Mouse (Mus musculus): ENCODE results near the gene Ptpn4. TPM values are rescaled to one million over a fixed set of nuclear protein-coding genes. Genes with fewer than 3 reads are reported as not detected.

Ptpn4 gene
- polyA plus RNA-seq, 1 experiment from 2014 or later: 11.8 TPM

- DNase-seq (ENCODE audit: low read depth, low spot score) (no peak), ATAC-seq (no peak)
- no peak for TF ChIP-seq CTCF (IDR thresholded peaks at IDR 0.05)
- in situ Hi-C loops (cut with MboI; ENCODE audit: low pct_unique_long_range_greater_than_20kb): no loop called here
- POLR2A ChIA-PET: no interaction called here
- CTCF ChIA-PET: no interaction called here
- no peaks in the 10 kb centered on the region for H3K27me3 ChIP-seq
Measured at GRCm38 (mm10) chr1:119706471-119707217, 130.8 kb downstream of the Ptpn4 start.

GRCm38 (mm10) chr1:119696860-119697259 lies 140.6 kb downstream of the Ptpn4 start:
- in situ Hi-C loops (cut with MboI; ENCODE audit: low pct_unique_long_range_greater_than_20kb): no loop called here
- TF ChIP-seq CTCF (IDR thresholded peaks at IDR 0.05): no peak
- H3K27me3 ChIP-seq: no peaks in the 10 kb centered on the region
- DNase-seq (ENCODE audit: low read depth, low spot score): no peak
- ATAC-seq: no peak
- ChIA-PET CTCF (no interaction called here), POLR2A (no interaction called here)

- CTCF ChIA-PET: interaction anchor here (0.7 to 1.6 kb wide), 4 partner anchors 8 to 134 kb away, joined by 3 to 5 read pairs (median 4); no protein-coding TSS in a partner anchor
- no peak for ATAC-seq
- DNase-seq (ENCODE audit: low read depth, low spot score): no peak
- in situ Hi-C loops (cut with MboI; ENCODE audit: low pct_unique_long_range_greater_than_20kb): no loop called here
- H3K27me3 ChIP-seq: no peaks in the 10 kb centered on the region
- POLR2A ChIA-PET: no interaction called here
- TF ChIP-seq CTCF (IDR thresholded peaks at IDR 0.05): peak; percentile 36
Measured at GRCm38 (mm10) chr1:119685773-119686558, 151.4 kb downstream of the Ptpn4 start.

GRCm38 (mm10) chr1:119681663-119682213 lies 155.7 kb downstream of the Ptpn4 start:
- in situ Hi-C loops (cut with MboI; ENCODE audit: low pct_unique_long_range_greater_than_20kb): no loop called here
- ChIA-PET POLR2A (no interaction called here), CTCF (interaction anchor here (1.6 kb wide), 1 partner anchor 11 kb away, joined by 4 read pairs; no protein-coding TSS in a partner anchor)
- H3K27me3 ChIP-seq: no peaks in the 10 kb centered on the region
- ATAC-seq: no peak
- TF ChIP-seq CTCF (IDR thresholded peaks at IDR 0.05): no peak
- DNase-seq (ENCODE audit: low read depth, low spot score): no peak

GRCm38 (mm10) chr1:119674984-119675383 lies 162.4 kb downstream of the Ptpn4 start:
- ChIA-PET POLR2A (interaction anchor here (0.7 kb wide), 1 partner anchor 52 kb away, joined by 4 read pairs; no protein-coding TSS in a partner anchor), CTCF (interaction anchor here (1.0 to 1.9 kb wide), 7 partner anchors 10 to 588 kb away, joined by 3 to 11 read pairs (median 6); no protein-coding TSS in a partner anchor)
- peak; percentile 93 for TF ChIP-seq CTCF (IDR thresholded peaks at IDR 0.05)
- no peak for ATAC-seq
- no peak for DNase-seq (ENCODE audit: low read depth, low spot score)
- H3K27me3 ChIP-seq: no peaks in the 10 kb centered on the region
- in situ Hi-C loops (cut with MboI; ENCODE audit: low pct_unique_long_range_greater_than_20kb): loop anchor here (5.0 to 10.0 kb wide), 3 partner anchors 123 to 588 kb away; no protein-coding TSS in a partner anchor

GRCm38 (mm10) chr1:119666904-119667303 lies 170.5 kb downstream of the Ptpn4 start:
- in situ Hi-C loops (cut with MboI; ENCODE audit: low pct_unique_long_range_greater_than_20kb): no loop called here
- no peak for TF ChIP-seq CTCF (IDR thresholded peaks at IDR 0.05)
- ATAC-seq (no peak), DNase-seq (ENCODE audit: low read depth, low spot score) (no peak)
- CTCF ChIA-PET: interaction anchor here (1.6 kb wide), 1 partner anchor 10 kb away, joined by 3 read pairs; no protein-coding TSS in a partner anchor
- no peaks in the 10 kb centered on the region for H3K27me3 ChIP-seq
- POLR2A ChIA-PET: no interaction called here

GRCm38 (mm10) chr1:119654307-119654706 lies 183.1 kb downstream of the Ptpn4 start:
- ChIA-PET POLR2A (no interaction called here), CTCF (interaction anchor here (1.1 to 1.7 kb wide), 3 partner anchors 12 to 31 kb away, joined by 3 to 5 read pairs (median 3); no protein-coding TSS in a partner anchor)
- no peak for DNase-seq (ENCODE audit: low read depth, low spot score)
- H3K27me3 ChIP-seq: no peaks in the 10 kb centered on the region
- TF ChIP-seq CTCF (IDR thresholded peaks at IDR 0.05): peak; percentile 56
- no peak for ATAC-seq
- in situ Hi-C loops (cut with MboI; ENCODE audit: low pct_unique_long_range_greater_than_20kb): no loop called here

- ChIA-PET POLR2A (interaction anchor here (0.6 to 0.7 kb wide), 2 partner anchors 10 to 63 kb away, joined by 3 read pairs; no protein-coding TSS in a partner anchor), CTCF (interaction anchor here (1.2 kb wide), 1 partner anchor 24 kb away, joined by 3 read pairs; no protein-coding TSS in a partner anchor)
- no peak for TF ChIP-seq CTCF (IDR thresholded peaks at IDR 0.05)
- H3K27me3 ChIP-seq: no peaks in the 10 kb centered on the region
- DNase-seq (ENCODE audit: low read depth, low spot score) (no peak), ATAC-seq (no peak)
- in situ Hi-C loops (cut with MboI; ENCODE audit: low pct_unique_long_range_greater_than_20kb): no loop called here
Measured at GRCm38 (mm10) chr1:119650386-119650785, 187.0 kb downstream of the Ptpn4 start.

- in situ Hi-C loops (cut with MboI; ENCODE audit: low pct_unique_long_range_greater_than_20kb): no loop called here
- POLR2A ChIA-PET: no interaction called here
- CTCF ChIA-PET: interaction anchor here (1.8 kb wide), 1 partner anchor 10 kb away, joined by 3 read pairs; no protein-coding TSS in a partner anchor
- ATAC-seq (no peak), DNase-seq (ENCODE audit: low read depth, low spot score) (no peak)
- TF ChIP-seq CTCF (IDR thresholded peaks at IDR 0.05): no peak
- H3K27me3 ChIP-seq: no peaks in the 10 kb centered on the region
Measured at GRCm38 (mm10) chr1:119649627-119650026, 187.8 kb downstream of the Ptpn4 start.
